In the genomic region with DNA sequence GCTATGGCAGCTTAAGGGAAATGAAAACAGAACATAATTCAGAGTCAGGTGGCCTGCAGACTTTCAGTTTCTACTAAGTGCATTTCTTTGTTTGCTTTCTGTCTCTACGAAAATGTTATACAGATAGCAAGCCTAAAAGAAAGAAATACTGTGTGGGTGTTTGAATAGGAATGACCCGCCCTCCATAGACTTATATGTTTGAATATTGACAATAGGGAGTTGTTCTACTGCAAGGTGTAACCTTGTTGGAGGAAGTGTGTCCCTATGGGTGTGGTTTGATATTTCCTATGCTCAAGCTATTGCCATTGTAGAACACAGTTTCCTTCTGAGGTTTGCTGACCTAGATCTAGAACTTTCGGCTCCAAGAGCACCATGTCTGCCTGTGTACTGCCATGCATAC, we compare ENCODE assay signal across 16 mouse cellular contexts.
"Had no signal": no experiment of that assay in that cellular context is flagged by ENCODE, and none has a peak within 500 bp of the region (broad histone marks: within the 10 kb centered on the region; RNA-seq: fewer than 3 reads in every experiment).

No protein-coding gene starts in this region.

- H3K4me2 ChIP-seq: liver, embryonic 13.5 days; liver, embryonic 15.5 days; lung, embryonic 14.5 days; midbrain, embryonic 12.5 days; neural tube, embryonic 12.5 days had no signal

- H3K27me3 ChIP-seq: liver, embryonic 13.5 days; liver, embryonic 15.5 days; midbrain, embryonic 12.5 days; neural tube, embryonic 12.5 days had no signal

- H3K36me3 ChIP-seq: liver, embryonic 13.5 days; liver, embryonic 15.5 days; midbrain, embryonic 10.5 days; midbrain, embryonic 12.5 days; neural tube, embryonic 12.5 days had no signal

- H3K4me1 ChIP-seq: liver, embryonic 13.5 days; liver, embryonic 15.5 days; midbrain, embryonic 10.5 days; midbrain, embryonic 12.5 days; neural tube, embryonic 12.5 days had no signal

- ATAC-seq: midbrain, embryonic 16.5 days had no signal

- H3K9me3 ChIP-seq: liver, embryonic 13.5 days; liver, embryonic 15.5 days; midbrain, embryonic 12.5 days; neural tube, embryonic 12.5 days had no signal

- H3K9ac ChIP-seq: liver, embryonic 13.5 days; liver, embryonic 15.5 days; lung, embryonic 14.5 days; midbrain, embryonic 12.5 days; neural tube, embryonic 12.5 days had no signal

- H3K4me3 ChIP-seq: liver, embryonic 13.5 days; liver, embryonic 15.5 days; midbrain, embryonic 10.5 days; midbrain, embryonic 12.5 days; myocyte; neural tube, embryonic 12.5 days had no signal

- H3K27ac ChIP-seq: liver, embryonic 13.5 days; liver, embryonic 15.5 days; midbrain, embryonic 10.5 days; midbrain, embryonic 12.5 days; neural tube, embryonic 12.5 days had no signal

- DNase-seq: liver, embryonic 13.5 days; lung, adult 18-20 months; lung, embryonic 14.5 days; lung, postnatal 10 days; lung, postnatal 4 days; midbrain, embryonic 14.5 days; right cerebral cortex, postnatal 14 days; thymus, adult 2 months; thymus, postnatal 25 days; thymus, postnatal 4 days had no signal
